Mouse (Mus musculus): ENCODE measurements around the gene Kctd6. TPM values are rescaled to one million over a fixed set of nuclear protein-coding genes. Genes with fewer than 3 reads are reported as not detected.
A peak's percentile ranks its signal among the peaks of the same experiment; 100 is the strongest.

The Kctd6 gene
- polyA plus RNA-seq, 1 experiment from 2014 or later = 10.6 TPM

DNA sequence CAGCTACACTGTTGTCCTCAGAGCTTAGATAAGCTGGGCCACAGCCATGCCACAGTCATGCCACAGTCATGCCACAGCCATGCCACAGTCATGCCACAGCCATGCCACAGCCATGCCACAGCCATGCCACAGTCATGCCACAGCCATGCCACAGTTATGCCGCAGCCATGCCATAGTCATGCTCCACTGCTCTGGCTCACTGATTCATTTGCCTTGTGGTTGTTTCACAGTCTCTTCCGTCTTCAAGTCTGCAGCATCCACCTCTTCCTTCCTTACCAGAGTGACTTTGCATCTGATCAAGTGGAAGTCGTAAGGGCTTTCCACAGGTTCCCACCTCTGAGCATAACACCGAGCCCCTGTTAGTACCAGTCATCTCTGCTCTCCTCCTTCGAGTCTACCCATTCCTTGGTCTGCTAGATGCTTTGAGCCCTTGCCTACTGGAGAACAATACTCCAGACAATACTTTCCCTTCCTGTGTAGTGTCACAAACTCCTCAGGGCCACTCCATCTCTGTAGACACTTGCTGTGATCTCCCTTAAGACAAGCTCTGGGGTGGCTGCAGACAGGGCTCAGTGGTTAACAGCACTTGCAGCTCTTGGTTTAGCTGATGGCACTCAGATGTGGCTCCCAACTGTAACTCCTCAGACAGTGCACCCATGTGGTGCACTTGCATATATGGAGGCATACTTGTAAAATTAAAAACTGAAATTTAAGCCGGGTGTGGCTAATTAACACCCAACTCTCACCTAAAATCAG is 18.4 kb downstream of the Kctd6 start:
- H3K27me3 ChIP-seq (replicated peaks; ENCODE audit: control insufficient read depth, insufficient read depth, low read length) = no peaks in the 10 kb centered on the region
- no peak for ATAC-seq (replicated peaks; ENCODE audit: low FRiP score)
- H3K27ac ChIP-seq (ENCODE audit: low read depth, low read length) = no peak overlapping the region
- no peaks in the 10 kb centered on the region for H3K36me3 ChIP-seq (ENCODE audit: control insufficient read depth, insufficient read depth, low read length)
- H3K4me3 ChIP-seq (ENCODE audit: low read depth, low read length) = no peak overlapping the region
- no peak overlapping the region for H3K9ac ChIP-seq (ENCODE audit: low read depth, low read length)
- H3K4me1 ChIP-seq (replicated peaks; ENCODE audit: control insufficient read depth, insufficient read depth, low read length) = peaks cover 3% of the 10 kb centered on the region; the same call in 1 of the 2 replicates
- H3K9me3 ChIP-seq (ENCODE audit: control insufficient read depth, low read length) = no peaks in the 10 kb centered on the region
- WGBS = 66% methylated on average over 6 of the region's 6 CpGs
- H3K4me2 ChIP-seq = no peak overlapping the region
- DNase-seq (ENCODE audit: low spot score) = peak; percentile 27

DNA sequence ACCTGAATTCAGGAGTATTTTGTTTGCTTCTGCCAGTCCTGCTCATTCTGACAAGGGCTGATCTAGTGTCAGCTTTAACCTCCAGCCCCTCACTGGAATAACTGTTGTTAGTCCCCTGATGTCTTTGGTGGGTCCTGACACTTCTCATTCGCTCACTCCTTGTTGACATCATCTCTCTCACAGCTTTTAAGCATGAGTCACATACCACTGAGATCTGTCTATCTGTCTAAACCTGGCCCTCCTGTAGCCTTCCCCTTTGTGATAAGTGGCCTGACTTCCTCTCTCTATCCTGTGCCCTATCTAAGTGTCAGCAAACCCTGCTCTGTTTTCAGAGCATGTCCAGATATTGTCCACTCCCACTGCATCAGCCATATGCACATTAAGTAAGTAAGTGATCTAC is 19.3 kb downstream of the Kctd6 start:
- H3K9me3 ChIP-seq (ENCODE audit: control insufficient read depth, low read length) = no peaks in the 10 kb centered on the region
- H3K4me2 ChIP-seq = no peak overlapping the region
- H3K36me3 ChIP-seq (ENCODE audit: control insufficient read depth, insufficient read depth, low read length) = no peaks in the 10 kb centered on the region
- no peak overlapping the region for H3K27ac ChIP-seq (ENCODE audit: low read depth, low read length)
- H3K4me1 ChIP-seq (replicated peaks; ENCODE audit: control insufficient read depth, insufficient read depth, low read length) = peaks cover 3% of the 10 kb centered on the region; the same call in 1 of the 2 replicates
- peak; percentile 86 for ATAC-seq (replicated peaks; ENCODE audit: low FRiP score)
- WGBS = 26% methylated on average over 1 of the region's 1 CpGs
- no peak overlapping the region for H3K9ac ChIP-seq (ENCODE audit: low read depth, low read length)
- peak; percentile 28 for DNase-seq (ENCODE audit: low spot score)
- no peak overlapping the region for H3K4me3 ChIP-seq (ENCODE audit: low read depth, low read length)
- no peaks in the 10 kb centered on the region for H3K27me3 ChIP-seq (replicated peaks; ENCODE audit: control insufficient read depth, insufficient read depth, low read length)

DNA sequence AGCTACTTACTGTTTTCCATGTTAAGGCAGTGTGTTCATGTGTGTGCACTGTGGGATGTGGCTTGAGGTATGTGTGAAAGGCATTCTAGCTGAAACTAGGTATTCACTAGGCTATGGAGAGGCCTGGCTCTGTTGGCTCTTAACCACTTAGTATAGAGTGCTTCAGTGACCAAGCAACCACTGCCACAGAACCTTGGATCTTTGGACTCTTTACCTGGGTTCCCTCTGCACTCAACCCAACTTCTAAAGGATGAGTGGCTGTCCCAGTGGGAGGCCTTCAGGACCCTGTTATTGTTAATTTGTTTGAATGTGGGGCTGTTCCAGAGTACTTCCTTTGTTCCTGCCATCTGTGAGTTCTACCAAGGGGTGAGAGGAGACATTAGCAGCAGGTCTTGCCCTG is 27.9 kb downstream of the Kctd6 start:
- no peak overlapping the region for H3K27ac ChIP-seq (ENCODE audit: low read depth, low read length)
- H3K4me3 ChIP-seq (ENCODE audit: low read depth, low read length) = no peak overlapping the region

DNA sequence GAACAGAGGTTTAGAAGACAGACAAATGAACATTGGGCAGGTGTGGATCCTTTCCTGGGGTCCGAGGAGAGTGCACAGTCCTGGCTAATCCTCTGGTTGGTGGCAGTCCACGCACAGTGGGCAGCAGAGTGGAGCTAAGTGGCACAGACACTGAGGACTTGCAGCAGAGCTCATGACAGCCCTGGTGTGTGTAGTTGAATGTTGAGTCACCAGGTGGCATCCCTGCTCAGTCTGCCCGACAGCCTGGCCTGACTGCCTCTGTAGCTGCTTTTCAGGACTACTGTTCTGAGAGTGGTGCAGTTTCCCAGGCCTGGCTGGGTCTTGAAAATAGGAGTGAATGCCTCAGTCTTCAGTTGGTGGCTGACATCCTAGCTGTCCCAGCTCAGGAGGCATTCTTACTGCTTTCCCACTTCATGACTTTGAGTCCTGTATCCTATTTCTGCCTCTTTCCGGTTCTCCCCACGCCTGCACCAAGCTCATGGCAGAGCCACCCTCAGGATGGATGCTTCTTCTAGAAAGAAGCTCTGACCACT is 28.5 kb downstream of the Kctd6 start:
- Histone ChIP-seq H3K27me3 (replicated peaks; ENCODE audit: control insufficient read depth, insufficient read depth, low read length) (no peaks in the 10 kb centered on the region), H3K9ac (ENCODE audit: low read depth, low read length) (no peak overlapping the region), H3K27ac (ENCODE audit: low read depth, low read length) (no peak overlapping the region), H3K4me3 (ENCODE audit: low read depth, low read length) (no peak overlapping the region), H3K4me1 (replicated peaks; ENCODE audit: control insufficient read depth, insufficient read depth, low read length) (no peaks in the 10 kb centered on the region), H3K4me2 (no peak overlapping the region), H3K36me3 (ENCODE audit: control insufficient read depth, insufficient read depth, low read length) (no peaks in the 10 kb centered on the region), H3K9me3 (ENCODE audit: control insufficient read depth, low read length) (no peaks in the 10 kb centered on the region)
- ATAC-seq (replicated peaks; ENCODE audit: low FRiP score) = peak; percentile 44
- peak; percentile 33 for DNase-seq (ENCODE audit: low spot score)
- WGBS = 54% methylated on average over 5 of the region's 5 CpGs

More for the DNA sequence above, 27.9 kb downstream of the Kctd6 start:
- H3K4me1 ChIP-seq (replicated peaks; ENCODE audit: control insufficient read depth, insufficient read depth, low read length) = no peaks in the 10 kb centered on the region
- H3K27me3 ChIP-seq (replicated peaks; ENCODE audit: control insufficient read depth, insufficient read depth, low read length) = no peaks in the 10 kb centered on the region
- no peaks in the 10 kb centered on the region for H3K36me3 ChIP-seq (ENCODE audit: control insufficient read depth, insufficient read depth, low read length)
- H3K9ac ChIP-seq (ENCODE audit: low read depth, low read length) = no peak overlapping the region
- H3K9me3 ChIP-seq (ENCODE audit: control insufficient read depth, low read length) = no peaks in the 10 kb centered on the region
- H3K4me2 ChIP-seq = no peak overlapping the region
- ATAC-seq (replicated peaks; ENCODE audit: low FRiP score) (no peak), DNase-seq (ENCODE audit: low spot score) (peak; percentile 11)

DNA sequence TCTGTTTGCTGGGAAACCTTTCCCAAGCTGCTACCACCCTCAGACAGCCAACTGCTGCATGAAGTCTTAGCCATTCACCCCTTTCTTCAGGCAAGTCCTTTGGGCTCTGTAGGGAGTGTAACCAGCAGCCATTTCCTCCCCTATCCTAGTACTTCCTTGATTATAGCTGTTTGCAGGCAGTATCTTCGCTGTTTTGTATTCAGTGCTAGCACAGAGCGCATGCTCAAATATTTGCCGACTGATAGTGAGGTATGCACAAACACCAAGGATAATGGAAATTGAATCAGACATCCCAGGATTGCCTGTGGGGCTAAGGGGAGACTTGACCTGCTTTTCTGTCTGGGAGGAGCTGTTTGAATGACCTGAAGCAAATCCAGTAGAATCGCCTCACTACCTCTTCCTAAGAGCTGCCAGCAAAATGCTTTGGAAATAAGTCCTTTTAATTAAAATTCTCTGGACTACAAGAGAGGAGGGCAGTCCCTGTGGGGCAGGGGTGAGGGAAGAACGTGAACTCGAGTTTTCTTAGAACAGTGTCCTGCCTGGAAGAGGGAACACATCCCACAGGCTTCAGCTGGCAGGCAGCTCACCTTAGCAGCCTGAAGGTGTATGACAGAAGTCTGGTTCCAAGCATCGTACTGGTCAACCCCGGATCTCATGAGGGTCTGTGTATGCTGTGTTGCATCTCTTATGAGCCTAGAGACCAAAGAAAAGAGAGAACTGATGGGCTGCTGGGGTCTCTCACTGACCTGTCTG is 29.4 kb downstream of the Kctd6 start:
- H3K27ac ChIP-seq (ENCODE audit: low read depth, low read length) = no peak overlapping the region

DNA sequence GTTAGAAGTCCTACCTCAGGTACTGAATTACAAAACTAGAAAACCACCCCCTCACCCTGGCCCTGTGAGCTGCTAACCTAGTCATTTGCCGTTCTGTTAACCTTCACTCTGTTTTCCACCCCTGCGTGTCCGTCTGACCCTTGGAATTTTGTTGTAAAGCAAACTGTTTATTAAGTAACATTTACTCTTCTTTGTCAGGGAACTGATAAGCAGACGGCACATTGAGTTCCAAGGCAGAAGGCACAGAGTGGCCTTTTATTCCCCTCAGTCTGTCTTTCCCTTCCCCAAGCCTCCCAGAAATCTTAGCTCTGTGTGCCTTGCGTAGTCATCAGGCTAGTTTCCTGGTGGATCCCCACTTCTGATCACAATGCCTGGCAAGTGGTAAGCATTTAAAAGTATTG is 30.3 kb downstream of the Kctd6 start:
- ATAC-seq (replicated peaks; ENCODE audit: low FRiP score) (peak; percentile 29; the same call in 1 of the 2 replicates), DNase-seq (ENCODE audit: low spot score) (peak; percentile 28)
- Histone ChIP-seq H3K9ac (ENCODE audit: low read depth, low read length) (no peak overlapping the region), H3K9me3 (ENCODE audit: control insufficient read depth, low read length) (no peaks in the 10 kb centered on the region), H3K27me3 (replicated peaks; ENCODE audit: control insufficient read depth, insufficient read depth, low read length) (no peaks in the 10 kb centered on the region), H3K4me1 (replicated peaks; ENCODE audit: control insufficient read depth, insufficient read depth, low read length) (no peaks in the 10 kb centered on the region), H3K4me2 (no peak overlapping the region), H3K4me3 (ENCODE audit: low read depth, low read length) (no peak overlapping the region), H3K27ac (ENCODE audit: low read depth, low read length) (no peak overlapping the region), H3K36me3 (ENCODE audit: control insufficient read depth, insufficient read depth, low read length) (no peaks in the 10 kb centered on the region)
- 52% methylated on average over 5 of the region's 5 CpGs for WGBS

More for the DNA sequence above, 29.4 kb downstream of the Kctd6 start:
- Histone ChIP-seq H3K27me3 (replicated peaks; ENCODE audit: control insufficient read depth, insufficient read depth, low read length) (no peaks in the 10 kb centered on the region), H3K36me3 (ENCODE audit: control insufficient read depth, insufficient read depth, low read length) (no peaks in the 10 kb centered on the region), H3K4me2 (no peak overlapping the region), H3K4me1 (replicated peaks; ENCODE audit: control insufficient read depth, insufficient read depth, low read length) (no peaks in the 10 kb centered on the region), H3K9ac (ENCODE audit: low read depth, low read length) (no peak overlapping the region), H3K9me3 (ENCODE audit: control insufficient read depth, low read length) (no peaks in the 10 kb centered on the region), H3K4me3 (ENCODE audit: low read depth, low read length) (no peak overlapping the region)
- 64% methylated on average over 8 of the region's 8 CpGs for WGBS
- ATAC-seq (replicated peaks; ENCODE audit: low FRiP score) (no peak), DNase-seq (ENCODE audit: low spot score) (peak; percentile 30)

DNA sequence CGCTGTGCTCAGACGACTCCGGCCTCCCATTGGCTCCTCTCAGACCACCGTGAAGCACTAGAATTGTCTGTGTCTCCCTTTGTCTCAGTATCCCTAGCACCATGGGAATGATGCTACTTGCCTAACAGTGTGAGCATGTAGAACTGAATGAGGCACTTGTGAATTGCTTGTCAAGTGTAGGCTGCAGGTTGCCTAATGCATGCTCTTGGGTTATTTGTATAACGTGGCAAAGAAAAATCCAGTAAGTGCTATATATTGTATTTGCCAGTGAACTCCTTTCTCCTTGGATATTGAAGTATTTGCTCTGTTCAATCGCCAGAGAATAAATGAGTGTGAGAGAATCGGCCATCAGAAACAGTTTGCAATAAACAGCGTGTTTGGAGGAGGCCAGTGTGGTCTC is 32.9 kb downstream of the Kctd6 start:
- no peak overlapping the region for H3K4me2 ChIP-seq
- no peaks in the 10 kb centered on the region for H3K4me1 ChIP-seq (replicated peaks; ENCODE audit: control insufficient read depth, insufficient read depth, low read length)
- WGBS = 81% methylated on average over 8 of the region's 8 CpGs
- ATAC-seq (replicated peaks; ENCODE audit: low FRiP score) (no peak), DNase-seq (ENCODE audit: low spot score) (no peak)
- H3K4me3 ChIP-seq (ENCODE audit: low read depth, low read length) = no peak overlapping the region
- H3K9ac ChIP-seq (ENCODE audit: low read depth, low read length) = no peak overlapping the region
- no peaks in the 10 kb centered on the region for H3K27me3 ChIP-seq (replicated peaks; ENCODE audit: control insufficient read depth, insufficient read depth, low read length)
- H3K9me3 ChIP-seq (ENCODE audit: control insufficient read depth, low read length) = no peaks in the 10 kb centered on the region
- no peak overlapping the region for H3K27ac ChIP-seq (ENCODE audit: low read depth, low read length)
- H3K36me3 ChIP-seq (ENCODE audit: control insufficient read depth, insufficient read depth, low read length) = no peaks in the 10 kb centered on the region

DNA sequence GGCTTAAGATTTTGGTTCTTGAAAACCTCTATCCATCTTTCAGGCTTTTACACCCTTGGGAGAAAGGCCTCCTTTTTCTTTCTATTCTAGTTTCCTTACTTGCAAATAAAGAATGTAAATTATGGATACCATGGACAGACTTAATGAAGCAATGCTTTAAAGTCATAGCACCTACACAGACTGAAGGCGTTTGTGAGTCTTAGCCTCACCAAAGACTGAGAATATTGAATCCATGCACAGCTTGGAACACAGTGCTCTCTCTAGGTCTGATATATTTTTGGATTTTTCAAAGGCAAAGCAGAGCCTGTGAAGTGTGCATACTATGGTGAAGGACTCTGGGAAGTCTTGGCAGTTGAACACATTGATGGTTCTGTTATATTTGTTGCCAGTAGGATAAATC is 35.3 kb downstream of the Kctd6 start:
- WGBS = 90% methylated on average over 1 of the region's 1 CpGs
- ATAC-seq (replicated peaks; ENCODE audit: low FRiP score) (no peak), DNase-seq (ENCODE audit: low spot score) (no peak)

More for the DNA sequence above, 35.3 kb downstream of the Kctd6 start:
- H3K27ac ChIP-seq (ENCODE audit: low read depth, low read length) = no peak overlapping the region
- no peaks in the 10 kb centered on the region for H3K36me3 ChIP-seq (ENCODE audit: control insufficient read depth, insufficient read depth, low read length)
- no peaks in the 10 kb centered on the region for H3K4me1 ChIP-seq (replicated peaks; ENCODE audit: control insufficient read depth, insufficient read depth, low read length)
- H3K9me3 ChIP-seq (ENCODE audit: control insufficient read depth, low read length) = no peaks in the 10 kb centered on the region
- H3K4me2 ChIP-seq = no peak overlapping the region
- no peak overlapping the region for H3K9ac ChIP-seq (ENCODE audit: low read depth, low read length)
- H3K27me3 ChIP-seq (replicated peaks; ENCODE audit: control insufficient read depth, insufficient read depth, low read length) = no peaks in the 10 kb centered on the region
- H3K4me3 ChIP-seq (ENCODE audit: low read depth, low read length) = no peak overlapping the region

All from liver, embryonic 11.5 days (tissue).